Mouse (Mus musculus) lung, postnatal 14 days (tissue): Measurements from ENCODE around the gene Olfr117.
"Not testable (repeated sequence)": the region's sequence is repeated elsewhere in the genome, so short reads cannot be mapped to it uniquely, and the experiment has no call there.

ENCODE experiments used
- DNase-seq: peaks from one replicate; pipeline ENCODE4 v3.0.0; 2021

Gene Olfr117

DNA sequence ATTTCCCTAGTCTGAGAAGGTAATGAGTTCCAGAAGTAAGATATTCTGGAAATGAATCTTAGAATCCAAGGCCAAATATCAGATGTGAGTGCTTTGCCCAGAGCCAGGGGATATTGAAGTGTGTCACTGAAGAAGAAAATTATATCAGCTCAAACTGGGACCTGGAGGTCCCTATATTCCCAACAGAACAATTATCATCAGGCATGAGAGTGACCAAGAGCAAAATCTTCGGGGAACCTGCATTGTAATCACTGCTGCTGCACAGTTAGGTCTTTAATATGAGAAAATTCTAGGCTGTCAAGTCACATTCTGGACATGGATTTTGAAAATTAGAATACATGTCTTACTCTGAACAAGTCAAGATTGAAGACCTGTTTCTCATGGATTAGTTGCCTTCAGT, at the start of gene Olfr117:
Gene Olfr117 (minus strand): TSS at position 101 of the 400 bp plus-strand sequence.
- no peak for DNase-seq

DNA sequence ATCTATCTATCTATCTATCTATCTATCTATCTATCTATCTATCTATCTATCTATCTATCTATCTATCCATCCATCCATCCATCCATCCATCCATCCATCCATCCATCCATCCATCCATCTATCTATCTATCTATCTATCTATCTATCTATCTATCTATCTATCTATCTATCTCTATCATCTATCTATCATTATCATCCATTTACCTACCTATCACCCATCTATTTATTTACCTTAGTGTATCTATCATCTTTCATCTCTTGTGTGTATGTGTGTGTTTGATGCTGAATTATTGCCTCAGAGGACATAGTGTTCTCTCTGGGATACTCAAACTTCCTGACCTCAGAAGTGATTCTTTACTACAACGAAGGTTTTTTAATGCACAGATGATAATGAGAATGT, 32.7 kb upstream of the Olfr117 start, which contains the start of gene Olfr119:
Gene Olfr119 (plus strand): TSS at position 301 of the 400 bp plus-strand sequence.
- DNase-seq: not testable (repeated sequence)

DNA sequence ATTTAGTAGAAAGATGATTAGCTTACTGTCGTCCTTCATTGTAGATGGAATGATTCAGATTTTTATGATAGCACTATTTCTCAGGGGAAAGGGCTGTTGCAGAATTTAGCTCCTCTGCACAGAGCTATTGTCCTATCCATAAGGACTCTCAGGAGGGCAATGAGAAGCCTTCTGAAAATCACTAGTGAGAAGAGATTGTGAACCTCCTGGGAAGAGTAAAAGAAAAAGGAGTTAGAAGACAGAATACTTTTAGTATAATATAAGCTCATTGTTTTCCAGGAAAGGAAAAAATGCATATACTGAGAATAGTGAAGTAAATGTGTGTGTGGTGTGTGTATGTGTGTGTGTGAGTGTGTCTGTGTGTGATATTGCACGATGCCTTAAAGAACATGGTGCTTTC, 3.1 kb upstream of the Olfr117 start, which contains the start of gene Olfr118:
Gene Olfr118 (plus strand): TSS at position 301 of the 400 bp plus-strand sequence.
- no peak for DNase-seq

DNA sequence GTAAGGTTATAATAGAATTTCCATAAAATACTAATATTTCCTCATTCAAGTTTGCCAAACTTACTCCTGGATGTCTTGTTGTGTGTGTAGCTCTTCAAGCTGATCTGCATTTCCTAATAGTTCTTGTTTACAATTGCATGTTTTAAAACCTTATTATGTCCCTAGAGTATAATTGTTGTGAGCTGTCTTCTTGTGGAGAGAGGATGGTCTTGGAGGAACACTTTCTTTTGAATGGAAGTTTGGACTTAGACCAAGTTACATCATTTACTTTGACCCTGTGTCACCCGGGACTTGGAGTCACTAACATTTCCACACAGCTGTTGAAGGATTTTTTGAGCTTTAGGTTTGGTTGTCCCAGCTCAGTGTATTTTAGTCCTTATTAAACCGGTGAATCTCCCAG, 36.6 kb downstream of the Olfr117 start, which contains the start of the genes Olfr115 and Olfr116:
Gene Olfr115 (minus strand): TSS at position 101 of the 400 bp plus-strand sequence.
Gene Olfr116 (minus strand): TSS at position 191 of the 400 bp plus-strand sequence.
- DNase-seq: no peak
